ENCODE assay signal across 21 mouse cellular contexts in genomic region chr11:19535215-19535614, GRCm38 (mm10).
A peak's percentile ranks its signal among the peaks of the same experiment; 100 is the strongest.
DNase-seq lines count a peak whose midpoint lies in the region; ATAC-seq and TF ChIP-seq lines count a peak whose summit lies in the region.
"Had no signal": no experiment of that assay in that cellular context is flagged by ENCODE, and none has a peak within 500 bp of the region (broad histone marks: within the 10 kb centered on the region; RNA-seq: fewer than 3 reads in every experiment).

No protein-coding gene starts in this region.

- no peak overlapping the region for H3K9ac ChIP-seq in midbrain, postnatal 0 days (replicated peaks; ENCODE audit: low read length, poor library complexity, severe bottlenecking)
- H3K9ac ChIP-seq: embryonic facial prominence, embryonic 13.5 days; forebrain, postnatal 0 days; heart, embryonic 15.5 days; limb, embryonic 13.5 days; liver, embryonic 14.5 days; neural tube, embryonic 15.5 days had no signal

- no peak for DNase-seq in gastrocnemius, adult 2 months
- DNase-seq in gastrocnemius, postnatal 10 days = no peak
- no peak for DNase-seq in left cerebral cortex, adult 2 months (ENCODE audit: extremely low spot score in 1 of 2, low spot score in 2 of 2)
- no peak for DNase-seq in left cerebral cortex, adult 11 months (ENCODE audit: low spot score)
- DNase-seq in midbrain, postnatal 0 days (ENCODE audit: low spot score) = no peak
- no peak for DNase-seq in midbrain, embryonic 10.5 days (ENCODE audit: low spot score)
- DNase-seq in kidney, adult 8-10 months = no peak
- DNase-seq: adrenal gland, adult 2 months; cerebellum, adult 9-10 months; forebrain, postnatal 0 days; kidney, adult 9 months; kidney, postnatal 4 days; midbrain, embryonic 14.5 days; spleen, adult 18-20 months; thymus, postnatal 36 days had no signal

- H3K4me3 ChIP-seq in gastrocnemius, adult 2 months = no peak overlapping the region
- no peak overlapping the region for H3K4me3 ChIP-seq in left cerebral cortex, adult 2 months
- no peak overlapping the region for H3K4me3 ChIP-seq in midbrain, postnatal 0 days (ENCODE audit: low read depth, low read length)
- no peak overlapping the region for H3K4me3 ChIP-seq in midbrain, embryonic 10.5 days
- H3K4me3 ChIP-seq: embryonic facial prominence, embryonic 13.5 days; heart, embryonic 15.5 days; limb, embryonic 13.5 days; neural tube, embryonic 15.5 days had no signal

- no peaks in the 10 kb centered on the region for H3K9me3 ChIP-seq in midbrain, postnatal 0 days (ENCODE audit: low read length)
- no peaks in the 10 kb centered on the region for H3K9me3 ChIP-seq in midbrain, embryonic 10.5 days (replicated peaks)
- H3K9me3 ChIP-seq: embryonic facial prominence, embryonic 13.5 days; heart, embryonic 15.5 days; limb, embryonic 13.5 days; neural tube, embryonic 15.5 days had no signal

- intact Hi-C loops in gastrocnemius, adult 2 months (cut with DNase I) = loop anchor here (1.0 kb wide), 1 partner anchor 226 kb away; no protein-coding TSS in a partner anchor
- intact Hi-C loops in left cerebral cortex, adult 2 months (cut with DNase I) = no loop called here

- H3K4me2 ChIP-seq in midbrain, postnatal 0 days (ENCODE audit: low read depth, low read length, poor library complexity, severe bottlenecking) = no peak overlapping the region
- H3K4me2 ChIP-seq: embryonic facial prominence, embryonic 13.5 days; heart, embryonic 15.5 days; limb, embryonic 13.5 days; neural tube, embryonic 15.5 days had no signal

- ATAC-seq in midbrain, postnatal 0 days (ENCODE audit: low FRiP score) = no peak
- ATAC-seq: forebrain, postnatal 0 days; inflammation-experienced regulatory T-cells, adult 6 months had no signal

- WGBS in midbrain, postnatal 0 days = 88% methylated on average over 1 of the region's 1 CpGs
- 80% methylated on average over 1 of the region's 1 CpGs for WGBS in midbrain, embryonic 10.5 days

- H3K36me3 ChIP-seq in midbrain, postnatal 0 days (ENCODE audit: insufficient read depth, low read length) = no peaks in the 10 kb centered on the region
- no peaks in the 10 kb centered on the region for H3K36me3 ChIP-seq in midbrain, embryonic 10.5 days
- H3K36me3 ChIP-seq: embryonic facial prominence, embryonic 13.5 days; heart, embryonic 15.5 days; limb, embryonic 13.5 days; neural tube, embryonic 15.5 days had no signal

- H3K27ac ChIP-seq in gastrocnemius, adult 2 months = no peak overlapping the region
- no peak overlapping the region for H3K27ac ChIP-seq in left cerebral cortex, adult 2 months
- H3K27ac ChIP-seq in midbrain, postnatal 0 days (ENCODE audit: low read depth, low read length) = no peak overlapping the region
- no peak overlapping the region for H3K27ac ChIP-seq in midbrain, embryonic 10.5 days (replicated peaks)
- H3K27ac ChIP-seq: embryonic facial prominence, embryonic 13.5 days; heart, embryonic 15.5 days; limb, embryonic 13.5 days; liver, embryonic 14.5 days; neural tube, embryonic 15.5 days had no signal

- peak; percentile 48 for TF ChIP-seq CTCF in gastrocnemius, adult 2 months (IDR thresholded peaks at IDR 0.05)
- peak; percentile 2; the same call in 1 of the 2 replicates for TF ChIP-seq CTCF in left cerebral cortex, adult 2 months (IDR thresholded peaks at IDR 0.05)
- peak; percentile 28; the same call in 1 of the 2 replicates for TF ChIP-seq CTCF in midbrain, postnatal 0 days (IDR thresholded peaks at IDR 0.05)

- no peaks in the 10 kb centered on the region for H3K27me3 ChIP-seq in midbrain, postnatal 0 days (ENCODE audit: insufficient read depth, low read length)
- H3K27me3 ChIP-seq in midbrain, embryonic 10.5 days (ENCODE audit: low read depth, poor library complexity, severe bottlenecking) = peaks cover 31% of the 10 kb centered on the region
- H3K27me3 ChIP-seq: embryonic facial prominence, embryonic 13.5 days; heart, embryonic 15.5 days; neural tube, embryonic 15.5 days had no signal

- H3K4me1 ChIP-seq in midbrain, postnatal 0 days (ENCODE audit: insufficient read depth, low read length) = no peaks in the 10 kb centered on the region
- peaks cover 32% of the 10 kb centered on the region for H3K4me1 ChIP-seq in midbrain, embryonic 10.5 days
- H3K4me1 ChIP-seq: heart, embryonic 15.5 days had no signal
